Mouse (Mus musculus) cerebellum, adult 11-12 months (tissue): ENCODE measurements at regions not wholly inside any gene's neighbourhood (a gene's known extent, or its start where the extent isn't known, plus 50 kb on each side); places are given as distances from the start of the nearest gene placed in this dataset.
A peak's percentile ranks its signal among the peaks of the same experiment; 100 is the strongest.

Source experiments
- DNase-seq: peaks from one replicate; pipeline ENCODE4 v3.0.0; 2022

DNA sequence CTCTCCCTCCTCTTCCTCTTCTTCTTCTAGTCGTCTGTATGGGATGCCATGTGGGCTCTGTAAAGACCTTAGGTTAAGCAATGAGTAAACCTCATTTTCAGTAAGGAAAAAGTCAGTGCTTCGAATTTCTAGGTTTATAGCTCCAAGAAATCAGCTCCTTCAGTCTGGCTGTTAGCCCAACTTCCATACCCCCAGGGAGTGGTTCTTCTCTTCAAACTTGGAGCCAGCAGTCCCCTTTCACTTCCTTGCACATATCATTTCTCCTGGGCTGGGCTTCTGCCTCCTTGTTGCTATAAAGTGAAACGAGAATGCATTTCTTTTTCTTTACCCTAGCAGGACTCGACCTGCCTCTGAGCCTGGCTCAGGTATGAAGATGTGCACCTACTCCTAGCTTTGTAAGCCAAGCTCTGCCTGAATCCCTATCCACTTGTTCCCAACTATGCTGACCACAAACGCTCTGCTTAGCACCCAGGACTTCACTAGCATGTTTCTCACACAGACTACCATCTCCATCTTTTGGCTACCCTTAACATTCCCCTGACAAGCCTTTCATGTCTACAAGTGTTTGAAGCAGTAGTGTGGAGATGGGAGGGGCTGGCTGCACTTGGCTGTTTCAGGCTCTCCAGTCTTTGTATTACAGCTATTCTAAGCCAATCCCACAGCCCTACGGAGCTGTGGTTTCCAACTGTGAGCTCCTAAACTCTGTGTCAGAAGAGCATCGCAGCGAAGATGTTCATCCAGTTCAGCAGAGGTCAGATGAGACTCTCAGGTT, 243.8 kb upstream of the Tprg start:
- no peak for DNase-seq

DNA sequence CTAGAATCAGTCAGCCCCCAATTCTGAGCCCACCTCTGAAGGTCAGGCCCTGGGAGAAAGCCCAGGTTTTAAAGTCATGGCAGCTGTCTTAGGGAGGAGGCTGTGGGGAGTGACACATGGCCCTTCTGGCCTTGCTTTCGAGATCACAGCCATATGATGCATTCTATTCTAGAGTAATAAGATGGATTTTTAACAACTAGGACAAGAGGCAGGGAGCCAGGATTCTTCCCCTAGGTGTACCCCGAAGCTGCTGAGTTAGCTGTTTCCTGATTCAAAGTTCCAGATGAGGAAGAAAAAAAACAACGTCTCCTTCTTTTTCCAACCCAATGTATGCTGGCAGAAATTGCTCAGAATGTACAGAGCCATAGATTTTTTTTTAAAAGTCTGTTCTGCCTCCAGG, 242.0 kb upstream of the Tprg start:
- no peak for DNase-seq

DNA sequence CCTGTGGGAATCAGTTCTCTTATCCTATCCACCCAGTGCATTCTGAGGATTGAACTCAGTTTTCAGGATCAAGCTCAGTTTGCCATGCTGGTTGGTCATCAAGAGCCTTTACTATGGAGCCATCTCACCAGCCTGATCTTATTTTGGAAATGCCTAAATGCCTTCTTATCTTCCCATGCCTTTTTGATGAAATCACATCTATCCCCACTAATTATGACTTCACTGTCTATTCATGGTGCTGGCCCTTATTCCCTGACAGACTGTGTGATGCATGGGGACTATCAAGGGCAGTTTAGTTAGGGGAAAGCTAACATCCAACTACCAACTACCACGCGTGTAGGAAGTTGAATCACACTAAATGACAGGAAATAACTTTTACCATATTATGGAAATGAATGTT, 238.9 kb upstream of the Tprg start:
- DNase-seq, result no peak

DNA sequence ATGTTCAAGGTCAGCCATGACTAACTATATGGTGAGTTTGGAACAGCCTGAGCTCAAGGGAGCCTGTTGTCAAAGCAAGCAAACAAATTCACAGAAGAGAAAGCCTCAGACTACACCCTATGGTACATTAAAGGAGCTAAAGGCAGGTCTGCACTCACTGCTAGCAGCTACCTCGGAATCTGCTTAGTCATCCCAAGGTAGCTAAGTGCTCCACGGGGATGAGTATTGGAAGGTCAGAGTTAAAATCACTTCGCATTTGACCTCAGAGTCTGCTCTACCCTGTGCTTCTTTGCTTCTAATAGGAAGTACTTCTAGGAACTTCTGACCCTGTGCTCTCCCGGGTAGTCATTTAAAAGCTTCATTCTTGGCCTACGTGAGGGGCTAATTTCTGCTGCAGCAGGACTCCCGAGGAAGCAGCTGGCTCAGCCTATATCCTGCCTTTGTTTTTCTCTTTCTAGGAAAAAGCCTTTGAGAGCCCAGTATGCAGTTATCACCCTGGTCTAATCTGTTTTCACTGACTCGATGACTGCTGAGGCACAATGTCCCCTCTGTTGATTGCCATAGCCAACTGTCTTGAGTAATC, 236.6 kb upstream of the Tprg start:
- no peak for DNase-seq

DNA sequence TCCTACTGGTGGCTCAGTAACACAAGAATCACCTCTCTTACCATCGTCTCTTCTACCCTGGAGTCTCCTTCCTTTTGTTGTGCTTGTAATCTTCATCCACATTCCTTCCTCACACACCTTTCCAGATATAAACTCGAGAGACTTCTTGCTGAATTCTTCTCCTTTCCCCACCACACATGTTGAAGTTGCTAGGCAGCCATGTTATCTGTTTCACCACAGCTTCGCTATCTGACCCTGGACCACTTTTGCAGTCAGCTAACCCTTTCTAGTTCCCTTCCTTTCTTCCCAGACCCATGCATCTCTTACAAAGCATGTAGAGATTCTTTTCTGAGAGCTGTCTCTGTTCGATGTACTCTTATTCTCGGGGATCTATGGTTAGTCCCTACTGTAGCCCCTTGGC, 235.6 kb upstream of the Tprg start:
- no peak for DNase-seq

GRCm38 (mm10) chr16:25052428-25052827, 234.2 kb upstream of the Tprg start:
- DNase-seq, result no peak

GRCm38 (mm10) chr16:25052917-25053343, 233.7 kb upstream of the Tprg start:
- no peak for DNase-seq

- no peak for DNase-seq
Observed at GRCm38 (mm10) chr16:25054304-25054703, 232.3 kb upstream of the Tprg start.

GRCm38 (mm10) chr16:25055376-25055775, 231.2 kb upstream of the Tprg start:
- no peak for DNase-seq

DNA sequence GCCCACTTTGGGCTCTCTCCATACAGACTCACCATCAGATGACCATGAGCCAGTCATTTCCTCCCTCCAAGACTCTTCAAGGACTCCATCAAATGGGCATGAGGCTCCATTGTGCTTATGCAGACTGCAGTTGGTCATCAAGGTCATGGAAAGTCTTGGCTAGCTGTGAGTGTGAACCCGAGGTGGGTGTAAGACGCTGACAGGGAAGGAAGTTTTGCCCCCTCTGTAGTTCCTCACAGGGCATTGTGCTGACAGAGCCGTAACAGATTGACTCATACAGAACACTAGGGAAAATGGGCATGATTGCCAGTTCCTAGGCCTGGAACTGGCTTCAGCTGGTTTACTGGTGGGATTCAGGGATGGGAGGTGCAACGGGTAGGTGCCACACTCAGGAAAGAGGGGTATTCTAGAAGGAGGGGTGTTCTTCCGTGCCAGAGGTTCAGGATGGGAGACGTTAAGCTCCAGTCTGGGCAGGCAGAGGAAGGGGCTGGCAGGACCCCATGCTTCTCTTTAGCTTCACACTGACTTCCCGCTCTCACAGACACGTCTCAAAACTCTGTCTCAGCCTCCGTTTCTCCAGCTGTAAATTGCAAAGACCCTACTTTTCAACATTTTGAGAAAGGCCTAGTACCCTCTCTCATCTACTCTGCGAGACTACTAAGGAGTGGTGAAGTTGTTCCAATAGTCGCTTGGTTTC, 228.4 kb upstream of the Tprg start:
- peak; percentile 43 for DNase-seq

GRCm38 (mm10) chr16:25058812-25059501, 227.7 kb upstream of the Tprg start:
- DNase-seq, result peak; percentile 98

DNA sequence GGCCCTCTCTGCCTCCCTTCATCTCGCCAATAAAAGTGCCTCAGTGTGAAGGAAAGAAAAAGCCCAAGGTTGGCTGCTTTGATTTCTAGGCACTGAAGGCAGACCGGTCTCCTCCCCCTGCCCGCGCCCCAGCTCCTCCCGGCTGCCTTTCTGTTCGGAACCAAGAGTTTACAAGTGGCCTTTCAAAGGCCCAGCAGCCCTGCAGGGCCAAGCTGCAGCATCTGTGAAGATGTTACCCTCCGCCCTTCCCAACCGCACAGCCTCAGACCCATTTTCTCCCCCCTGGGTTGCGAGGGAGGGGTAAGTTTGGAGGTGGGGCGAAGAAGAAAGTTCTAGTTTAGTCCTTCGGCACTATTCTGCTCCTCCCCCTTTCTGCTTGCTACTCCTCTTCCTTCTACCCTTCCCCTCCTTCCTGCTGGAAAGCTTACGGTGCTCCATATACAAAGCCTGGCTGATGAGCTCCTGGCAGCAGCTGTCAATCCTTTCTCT, 227.1 kb upstream of the Tprg start:
- DNase-seq, result no peak

DNA sequence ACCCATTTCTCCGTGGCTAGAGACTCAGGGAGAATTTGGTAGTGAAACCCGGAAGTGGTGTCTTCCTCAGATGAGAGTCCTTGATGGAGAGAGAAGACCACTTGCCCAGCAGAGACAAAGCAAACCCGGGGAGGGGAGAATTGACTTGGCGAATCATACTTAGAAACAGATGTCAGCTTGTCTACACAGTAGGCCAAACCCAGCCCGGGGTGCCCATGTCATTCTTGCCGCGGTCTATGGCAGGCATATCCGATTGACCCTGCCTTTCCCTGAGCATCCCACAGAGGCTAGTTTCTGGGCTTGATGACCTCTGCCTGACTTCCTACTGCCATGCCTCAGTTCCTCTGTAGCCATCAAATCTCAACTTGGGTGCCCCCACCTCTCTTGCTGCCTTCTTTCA, 226.4 kb upstream of the Tprg start:
- DNase-seq, result peak; percentile 45

DNA sequence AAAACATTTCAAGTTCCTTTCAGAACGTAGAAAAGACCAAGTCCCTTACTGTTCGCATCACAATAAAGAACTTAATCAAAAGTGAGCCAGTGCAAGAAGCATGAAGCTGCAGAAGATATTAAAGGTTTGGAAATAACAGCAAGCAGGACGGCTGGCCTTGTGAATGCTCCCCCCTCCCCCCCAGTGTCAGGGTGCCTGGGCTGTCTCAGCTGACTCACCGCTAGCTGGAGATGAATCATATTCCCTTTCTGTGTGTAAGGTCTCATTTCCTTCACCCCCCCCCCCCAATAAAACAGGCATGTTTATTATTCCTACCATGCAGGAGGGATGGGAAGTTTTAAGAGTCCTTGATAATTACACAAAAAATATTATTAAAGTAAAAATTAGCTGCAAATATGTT, 225.0 kb upstream of the Tprg start:
- no peak for DNase-seq

DNA sequence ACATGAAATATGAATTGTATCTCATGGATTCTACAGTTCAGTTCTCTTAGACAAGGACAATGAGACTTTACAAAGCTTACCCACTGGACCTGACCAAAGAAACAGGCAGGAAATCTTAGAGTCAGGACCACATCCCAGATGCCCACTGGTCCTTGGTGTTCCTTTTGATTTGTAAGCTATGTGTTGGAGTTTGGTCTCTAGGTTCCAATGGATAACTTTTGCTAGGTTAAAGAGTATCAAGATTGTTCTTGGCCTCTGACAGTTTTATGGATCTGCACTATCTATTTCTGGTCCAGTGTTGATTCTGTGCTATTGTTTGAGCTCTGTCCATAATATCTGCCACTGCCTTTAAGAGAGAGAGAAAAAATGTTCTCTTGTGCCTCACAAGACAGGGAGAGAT, 222.6 kb upstream of the Tprg start:
- DNase-seq, result no peak

- peak; percentile 84 for DNase-seq
Observed at GRCm38 (mm10) chr16:25064538-25064937, 222.1 kb upstream of the Tprg start.

GRCm38 (mm10) chr16:25066822-25067221, 219.8 kb upstream of the Tprg start:
- no peak for DNase-seq

DNA sequence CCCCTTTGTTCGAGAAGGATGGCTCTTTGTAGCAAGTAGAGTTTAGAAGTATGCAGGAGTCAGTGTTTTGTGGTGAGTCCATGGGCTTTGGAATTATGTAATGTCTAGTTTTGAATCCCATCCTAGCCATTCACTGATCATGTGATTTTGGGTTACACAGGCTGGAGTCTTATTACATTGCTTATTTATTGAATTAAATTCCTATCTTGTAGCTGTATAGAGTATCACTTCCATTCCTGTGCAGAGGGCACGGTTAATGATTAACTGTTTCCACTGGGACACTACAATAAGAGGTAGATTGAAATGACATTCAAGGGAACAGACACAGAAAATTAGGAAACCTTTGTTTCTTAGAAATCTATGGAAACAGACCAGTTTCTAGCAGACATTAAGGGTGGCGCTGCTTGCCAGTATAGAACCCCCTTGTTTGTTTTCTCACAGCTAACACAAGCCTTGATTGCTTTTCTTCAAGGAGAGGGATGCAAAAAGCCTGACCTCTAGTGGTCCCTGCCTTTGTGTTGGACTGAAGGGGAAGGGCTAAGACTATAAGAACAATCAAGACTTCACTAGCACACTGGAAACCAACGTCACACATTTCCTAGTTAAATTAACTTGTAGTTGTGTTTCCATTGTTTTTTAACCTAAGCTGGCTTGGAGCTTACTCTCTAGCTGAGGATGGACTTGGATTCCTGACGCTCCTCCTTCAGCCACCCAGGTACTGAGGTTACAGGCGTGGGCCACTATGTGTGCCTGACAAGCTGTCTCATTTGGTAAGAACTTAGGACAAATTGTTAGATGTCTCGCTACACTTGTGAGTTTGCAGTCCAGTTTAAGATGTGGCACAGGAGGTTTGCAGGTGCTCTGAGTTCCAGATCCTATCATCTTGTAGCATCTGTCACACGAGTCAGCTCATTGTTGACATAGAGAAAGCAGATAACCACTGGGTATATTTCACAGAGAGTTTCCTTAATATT, 219.1 kb upstream of the Tprg start:
- no peak for DNase-seq

GRCm38 (mm10) chr16:25080811-25081210, 205.8 kb upstream of the Tprg start:
- no peak for DNase-seq

DNA sequence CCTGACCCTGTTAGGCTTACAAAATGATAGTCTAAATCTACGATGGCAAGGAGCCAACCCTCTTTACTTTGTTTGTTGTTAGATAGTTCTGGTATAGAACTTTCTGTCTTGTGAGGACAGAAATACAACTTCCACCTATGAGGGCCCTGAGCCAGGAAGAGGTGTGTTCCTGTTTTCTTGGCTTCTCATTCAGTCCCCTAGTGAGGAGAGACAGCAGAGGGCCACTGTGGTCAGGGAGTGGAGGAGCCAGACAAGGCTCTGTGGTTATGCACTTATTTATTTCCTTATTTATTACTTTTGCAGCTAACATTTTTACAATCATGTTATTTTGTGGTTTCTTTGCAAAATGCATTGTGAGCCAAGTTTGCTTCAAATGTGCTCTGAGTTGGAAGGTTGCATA, 202.9 kb upstream of the Tprg start:
- no peak for DNase-seq

DNA sequence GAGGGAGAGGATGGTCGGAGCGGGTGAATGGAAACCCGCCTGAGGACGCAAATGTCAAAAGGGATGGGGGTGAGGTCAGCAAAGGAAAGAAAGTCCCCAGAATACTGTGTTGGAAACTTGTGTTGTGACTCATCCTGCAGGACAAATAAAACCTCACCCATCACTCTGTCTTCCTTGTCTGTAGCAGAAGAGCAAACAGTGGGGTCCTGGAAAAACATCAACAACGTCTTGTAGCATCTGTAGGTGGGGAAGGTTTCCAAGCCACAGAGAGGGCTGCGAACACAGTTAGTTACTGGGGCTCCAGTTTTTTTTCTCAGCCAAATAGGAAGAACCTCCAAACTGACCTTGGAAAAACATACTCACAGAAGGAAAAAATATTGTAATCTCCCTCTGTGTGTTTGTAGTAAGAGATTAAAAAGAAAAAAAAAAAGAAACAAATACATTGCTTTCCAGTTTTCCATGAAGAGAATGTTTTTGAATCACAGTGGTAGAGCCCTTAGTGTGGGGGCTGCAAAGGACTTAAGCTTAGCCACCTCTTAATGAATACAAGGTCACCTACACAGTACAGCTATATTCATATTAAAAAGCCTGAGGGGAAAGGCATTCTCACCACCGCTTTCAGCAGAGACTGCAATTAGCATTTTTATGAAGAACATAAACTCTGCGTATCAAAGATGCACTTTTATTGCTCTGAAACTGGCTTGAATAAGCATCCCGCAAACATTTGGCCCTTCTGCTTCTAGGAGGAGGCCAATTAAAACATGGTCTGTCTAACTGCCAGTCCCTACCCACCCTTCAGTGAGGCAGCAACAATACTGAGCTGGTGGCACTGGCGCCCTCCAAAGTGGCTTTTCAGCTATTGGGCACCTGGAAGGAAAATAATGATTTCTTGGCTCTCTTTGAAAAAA, 198.6 kb upstream of the Tprg start:
- no peak for DNase-seq
